Mouse (Mus musculus) liver, embryonic 14.5 days (tissue): ENCODE results near the gene Patz1. TPM values are rescaled to one million over a fixed set of nuclear protein-coding genes. Genes with fewer than 3 reads are reported as not detected.

Experiments used
- ATAC-seq: fragments of 200-750 bp; cut with Nextera tagmentation; 2 replicates; pipeline ENCODE4 v1.8.0; 2017; ENCODE audit warnings: moderate number of reproducible peaks, mild to moderate bottlenecking, moderate library complexity; ENCODE audit not compliant: insufficient read depth
- DNase-seq, 3 experiments: peaks; one replicate each; pipeline ENCODE4 v3.0.0-alpha.2; 2012 to 2013; ENCODE audit warnings: low read depth in 3 of 3, low spot score in 3 of 3
- H3K27ac ChIP-seq: fragments of 300-500 bp; sonication (generic); 2 replicates; pipeline ENCODE4 v1.5.1; 2014; ENCODE audit warnings: moderate library complexity, mild to moderate bottlenecking, control low read depth, inconsistent platforms
- H3K27me3 ChIP-seq: fragments of 300-500 bp; sonication (generic); 2 replicates; pipeline ENCODE4 v1.6.1; 2014; ENCODE audit warnings: mild to moderate bottlenecking, low read length, moderate library complexity; ENCODE audit not compliant: control insufficient read depth, insufficient read depth
- H3K36me3 ChIP-seq: fragments of 300-500 bp; sonication (generic); replicated peaks from 2 replicates; pipeline ENCODE4 v1.6.1; 2014; ENCODE audit warnings: low read depth; ENCODE audit not compliant: control insufficient read depth, insufficient read depth
- H3K4me1 ChIP-seq, 2 experiments: fragments of 200-500 bp in 1 of 2; fragments of 300-500 bp in 1 of 2; sonication (generic) in 1 of 2; replicated peaks; 2 replicates each; pipeline ENCODE4 v1.6.1; 2012 to 2014; ENCODE audit warnings: antibody characterized with exemption in 1 of 2, inconsistent platforms in 1 of 2, low read length in 1 of 2; ENCODE audit not compliant: control insufficient read depth in 2 of 2, insufficient read depth in 2 of 2
- H3K4me2 ChIP-seq: fragments of 300-500 bp; sonication (generic); 2 replicates; pipeline ENCODE4 v1.6.1; 2014; ENCODE audit warnings: low read depth, mild to moderate bottlenecking, control low read depth, moderate library complexity
- H3K4me3 ChIP-seq, 2 experiments: fragments of 200-500 bp in 1 of 2; fragments of 300-500 bp in 1 of 2; sonication (generic) in 1 of 2; 2 replicates each; pipeline ENCODE4 v1.5.1; 2012 to 2014; ENCODE audit warnings: low read depth in 2 of 2, low read length in 2 of 2, mild to moderate bottlenecking in 2 of 2, control low read depth in 1 of 2, inconsistent platforms in 1 of 2, moderate library complexity in 1 of 2; ENCODE audit not compliant: insufficient read depth in 1 of 2
- H3K9ac ChIP-seq: fragments of 300-500 bp; sonication (generic); replicated peaks from 2 replicates; pipeline ENCODE4 v1.6.1; 2014; ENCODE audit warnings: mild to moderate bottlenecking, control low read depth, moderate library complexity
- H3K9me3 ChIP-seq: fragments of 300-500 bp; sonication (generic); 2 replicates; pipeline ENCODE4 v1.6.1; 2016; ENCODE audit warnings: low read length, mixed read lengths; ENCODE audit not compliant: control insufficient read depth
- CTCF ChIP-seq: IDR thresholded peaks from 2 replicates; pipeline ENCODE4 v1.5.1; 2016; ENCODE audit warnings: antibody characterized with exemption, low read depth, control low read depth
- EP300 ChIP-seq: IDR thresholded peaks from 2 replicates; pipeline ENCODE4 v1.6.1; 2016; ENCODE audit warnings: antibody characterized with exemption, low read depth
- WGBS: fragments of 180-500 bp; shearing (Covaris S2); extraction: QIAGEN DNeasy Blood & Tissue Kit; methylation state at CpG from one replicate; pipeline ENCODE4 v1.1.7; 2014; ENCODE audit not compliant: insufficient replicate concordance; 5-methylcytosine and 5-hydroxymethylcytosine counted together
- polyA plus RNA-seq, 2 experiments: library from polyadenylated mRNA; depleted of rRNA in 1 of 2; stranded (reverse) in 1 of 2; unstranded in 1 of 2; fragments of >200 nt; fragmentation: Nextera tagmentation in 1 of 2; extraction: Ambion mirVana in 1 of 2; gene quantifications; 2 replicates each; pipeline versions ENCODE4 v1.2.1 to v1.2.3; 2012 to 2014

Patz1 gene
- polyA plus RNA-seq, 2 experiments: 11.6 to 16.2 TPM

GRCm38 (mm10) chr11:3335651-3336216 is 47.1 kb downstream of the Patz1 start:
- Histone ChIP-seq H3K4me3 (no peak overlapping the region), H3K9me3 (no peaks in the 10 kb centered on the region), H3K27ac (no peak overlapping the region), H3K4me2 (no peak overlapping the region), H3K27me3 (peaks cover 10% of the 10 kb centered on the region), H3K4me1 (peaks cover 7 to 19% of the 10 kb centered on the region in 2 experiments; a peak in 3 of 4 replicates), H3K36me3 (no peaks in the 10 kb centered on the region), H3K9ac (no peak overlapping the region)
- WGBS: 6% methylated on average over 11 of the region's 11 CpGs
- TF ChIP-seq EP300: no peak
- no peak for TF ChIP-seq CTCF
- DNase-seq (no peak), ATAC-seq (no peak)

- Histone ChIP-seq H3K4me1 (peaks cover 4 to 11% of the 10 kb centered on the region in 2 experiments; a peak in 3 of 4 replicates), H3K9ac (no peak overlapping the region), H3K4me3 (no peak overlapping the region), H3K4me2 (no peak overlapping the region), H3K36me3 (no peaks in the 10 kb centered on the region), H3K27ac (no peak overlapping the region), H3K9me3 (no peaks in the 10 kb centered on the region), H3K27me3 (peaks cover 5% of the 10 kb centered on the region)
- no peak for ATAC-seq
- TF ChIP-seq CTCF (no peak), EP300 (no peak)
- no peak for DNase-seq
- 42% methylated on average over 3 of the region's 3 CpGs for WGBS
These were observed 47.9 kb downstream of the Patz1 start for GRCm38 (mm10) chr11:3336602-3337001.

DNA sequence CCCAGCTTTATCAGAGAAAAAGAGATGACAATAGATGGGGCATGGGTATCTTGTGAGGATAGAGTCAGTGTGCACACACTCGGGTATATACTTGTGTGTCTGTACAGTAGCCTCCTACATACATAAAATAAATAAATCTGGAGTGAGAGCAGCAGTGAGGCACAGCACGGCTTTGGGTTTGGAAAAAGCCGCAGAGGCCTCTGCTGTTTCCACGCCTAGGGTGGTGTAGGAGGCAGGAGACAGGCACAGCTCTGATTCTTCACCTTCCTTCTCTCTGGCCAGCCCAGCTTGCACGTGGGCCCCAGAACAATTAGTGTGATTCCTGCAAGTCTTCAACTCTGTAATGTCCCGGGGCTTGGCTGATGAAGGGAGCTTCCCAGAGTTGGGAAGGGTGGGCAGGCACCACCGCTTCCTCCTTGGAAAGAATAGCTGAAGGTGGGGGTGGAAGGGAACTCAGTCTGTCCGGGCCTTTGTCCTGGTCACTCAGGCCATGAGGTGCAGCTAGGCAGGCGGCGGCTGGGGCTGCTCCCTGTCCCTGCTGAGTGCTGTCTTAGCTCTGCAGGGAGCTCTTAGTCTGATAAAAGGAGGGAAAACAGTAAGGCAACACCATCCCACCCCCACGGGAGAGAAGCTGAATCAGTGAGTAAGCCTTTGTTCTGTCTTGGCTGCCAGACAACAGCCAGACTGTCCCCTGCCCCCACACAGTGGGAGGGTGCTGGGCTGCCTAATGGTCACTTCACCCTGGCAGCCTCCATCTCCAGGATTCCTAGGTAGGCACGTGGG is 48.7 kb downstream of the Patz1 start:
- H3K36me3 ChIP-seq: no peaks in the 10 kb centered on the region
- H3K9me3 ChIP-seq: no peaks in the 10 kb centered on the region
- H3K27ac ChIP-seq: no peak overlapping the region
- H3K4me1 ChIP-seq: peaks cover 0 to 8% of the 10 kb centered on the region in 2 experiments; a peak in 2 of 4 replicates
- no peak overlapping the region for H3K4me3 ChIP-seq
- WGBS: 37% methylated on average over 12 of the region's 12 CpGs
- no peaks in the 10 kb centered on the region; the same call in 1 of the 2 replicates for H3K27me3 ChIP-seq
- no peak overlapping the region for H3K4me2 ChIP-seq
- no peak overlapping the region for H3K9ac ChIP-seq
- no peak for ATAC-seq
- DNase-seq: no peak
- no peak for TF ChIP-seq EP300
- no peak for TF ChIP-seq CTCF

GRCm38 (mm10) chr11:3337961-3338360 is 49.3 kb downstream of the Patz1 start:
- Histone ChIP-seq H3K9me3 (no peaks in the 10 kb centered on the region), H3K4me3 (no peak overlapping the region), H3K4me1 (peaks cover 0 to 6% of the 10 kb centered on the region in 2 experiments; a peak in 2 of 4 replicates), H3K27ac (no peak overlapping the region), H3K4me2 (no peak overlapping the region), H3K9ac (no peak overlapping the region), H3K27me3 (no peaks in the 10 kb centered on the region), H3K36me3 (no peaks in the 10 kb centered on the region)
- ATAC-seq (no peak), DNase-seq (no peak)
- TF ChIP-seq EP300 (no peak), CTCF (no peak)
- WGBS: 53% methylated on average over 5 of the region's 5 CpGs

GRCm38 (mm10) chr11:3341476-3341875 is 52.8 kb downstream of the Patz1 start:
- H3K9ac ChIP-seq: no peak overlapping the region
- no peak overlapping the region for H3K4me3 ChIP-seq
- no peak overlapping the region for H3K27ac ChIP-seq
- DNase-seq (no peak), ATAC-seq (no peak)
- WGBS: 62% methylated on average over 5 of the region's 5 CpGs
- no peaks in the 10 kb centered on the region for H3K4me1 ChIP-seq
- H3K9me3 ChIP-seq: no peaks in the 10 kb centered on the region
- TF ChIP-seq EP300 (no peak), CTCF (no peak)
- no peaks in the 10 kb centered on the region for H3K36me3 ChIP-seq
- H3K27me3 ChIP-seq: no peaks in the 10 kb centered on the region
- H3K4me2 ChIP-seq: no peak overlapping the region
